Mouse (Mus musculus) MEL (cell line): ENCODE data around the gene Zfp398. TPM values are rescaled to one million over a fixed set of nuclear protein-coding genes. Genes with fewer than 3 reads are reported as not detected.

Source experiments
- DNase-seq: peaks from one replicate; pipeline ENCODE4 v3.0.0; 2011; ENCODE audit warnings: low read depth, low spot score
- H3K27ac ChIP-seq: 2 replicates; pipeline ENCODE4 v1.5.1; 2012; ENCODE audit warnings: low read depth, mild to moderate bottlenecking, control low read depth, low read length, moderate library complexity; ENCODE audit not compliant: control insufficient read depth
- H3K27me3 ChIP-seq, 2 experiments: fragments of 150-350 bp in 1 of 2; sonication (generic) in 1 of 2; 2 replicates each; pipeline ENCODE4 v1.6.1; 2012; ENCODE audit warnings: low read length in 2 of 2, mild to moderate bottlenecking in 2 of 2, improper control_type of control experiment in 1 of 2, moderate library complexity in 1 of 2; ENCODE audit not compliant: insufficient read depth in 2 of 2, control insufficient read depth in 1 of 2
- H3K36me3 ChIP-seq, 2 experiments: 2 replicates each; pipeline ENCODE4 v1.6.1; 2012 to 2014; ENCODE audit warnings: low read length in 2 of 2, improper control_type of control experiment in 1 of 2, inconsistent platforms in 1 of 2, mild to moderate bottlenecking in 1 of 2; ENCODE audit not compliant: insufficient read depth in 2 of 2, control insufficient read depth in 1 of 2
- H3K4me1 ChIP-seq, 2 experiments: fragments of 150-350 bp in 1 of 2; sonication (generic) in 1 of 2; 2 replicates each; pipeline ENCODE4 v1.6.1; 2012; ENCODE audit warnings: low read length in 2 of 2, improper control_type of control experiment in 1 of 2, mild to moderate bottlenecking in 1 of 2; ENCODE audit not compliant: insufficient read depth in 2 of 2, control insufficient read depth in 1 of 2
- H3K4me3 ChIP-seq, 2 experiments: fragments of 150-350 bp in 1 of 2; sonication (generic) in 1 of 2; 2 replicates each; pipeline ENCODE4 v1.5.1; 2012; ENCODE audit warnings: low read depth in 2 of 2, low read length in 2 of 2, mild to moderate bottlenecking in 2 of 2, moderate library complexity in 2 of 2, control low read depth in 1 of 2, improper control_type of control experiment in 1 of 2; ENCODE audit not compliant: control insufficient read depth in 1 of 2, insufficient read depth in 1 of 2
- H3K79me2 ChIP-seq: 2 replicates; pipeline ENCODE4 v1.6.1; 2012; ENCODE audit warnings: mild to moderate bottlenecking, low read length, moderate library complexity; ENCODE audit not compliant: control insufficient read depth, poor library complexity, insufficient read depth
- H3K9ac ChIP-seq: 2 replicates; pipeline ENCODE4 v1.6.1; 2012; ENCODE audit warnings: low read depth, mild to moderate bottlenecking, control low read depth, low read length, moderate library complexity; ENCODE audit not compliant: control insufficient read depth, poor library complexity, severe bottlenecking
- H3K9me3 ChIP-seq: fragments of 150-350 bp; sonication (generic); replicated peaks from 2 replicates; pipeline ENCODE4 v1.6.1; 2012; ENCODE audit warnings: mild to moderate bottlenecking, low read length, improper control_type of control experiment, moderate library complexity; ENCODE audit not compliant: insufficient read depth
- BHLHE40 ChIP-seq: IDR thresholded peaks from 2 replicates; pipeline ENCODE4 v1.6.1; 2012; ENCODE audit warnings: low read depth, mild to moderate bottlenecking, inconsistent platforms, low read length, improper control_type of control experiment, borderline replicate concordance
- CHD1 ChIP-seq: IDR thresholded peaks from 2 replicates; pipeline ENCODE4 v1.6.1; 2012; ENCODE audit warnings: low read depth, mild to moderate bottlenecking, inconsistent platforms, low read length, improper control_type of control experiment
- CTCF ChIP-seq, 3 experiments: IDR thresholded peaks in 2 of 3; conservative IDR thresholded peaks in 1 of 3; 2 replicates each; pipeline ENCODE4 v1.5.1; 2011 to 2012; ENCODE audit warnings: low read length in 3 of 3, low read depth in 2 of 3, mild to moderate bottlenecking in 2 of 3, improper control_type of control experiment in 1 of 3, inconsistent platforms in 1 of 3, mixed read lengths in 1 of 3, moderate library complexity in 1 of 3; ENCODE audit not compliant: control insufficient read depth in 1 of 3, insufficient read depth in 1 of 3, poor library complexity in 1 of 3, severe bottlenecking in 1 of 3
- GATA1 ChIP-seq: IDR thresholded peaks from 2 replicates; pipeline ENCODE4 v1.6.1; 2011; ENCODE audit warnings: low read depth, low read length, improper control_type of control experiment
- HCFC1 ChIP-seq: IDR thresholded peaks from 2 replicates; pipeline ENCODE4 v1.6.1; 2012; ENCODE audit warnings: low read depth, mild to moderate bottlenecking, inconsistent platforms, low read length, improper control_type of control experiment, moderate library complexity
- JUND ChIP-seq: IDR thresholded peaks from 2 replicates; pipeline ENCODE4 v1.6.1; 2011; ENCODE audit warnings: low read depth, mild to moderate bottlenecking, improper control_type of control experiment, low read length
- MAX ChIP-seq: IDR thresholded peaks from 2 replicates; pipeline ENCODE4 v1.6.1; 2011; ENCODE audit warnings: low read length, improper control_type of control experiment
- MEF2A ChIP-seq: IDR thresholded peaks from 2 replicates; pipeline ENCODE4 v1.6.1; 2014; ENCODE audit warnings: low read depth, mild to moderate bottlenecking, inconsistent platforms, low read length, improper control_type of control experiment; ENCODE audit not compliant: poor library complexity, insufficient replicate concordance, severe bottlenecking; ENCODE audit errors: extremely low read depth
- MXI1 ChIP-seq: IDR thresholded peaks from 2 replicates; pipeline ENCODE4 v1.6.1; 2011; ENCODE audit warnings: mild to moderate bottlenecking, low read depth, low read length, improper control_type of control experiment
- MYC ChIP-seq: IDR thresholded peaks from 2 replicates; pipeline ENCODE4 v1.6.1; 2011; ENCODE audit warnings: low read depth, mild to moderate bottlenecking, low read length, improper control_type of control experiment, moderate library complexity
- NELFE ChIP-seq: IDR thresholded peaks from 2 replicates; pipeline ENCODE4 v1.6.1; 2011; ENCODE audit warnings: low read depth, low read length, improper control_type of control experiment
- NRF1 ChIP-seq: IDR thresholded peaks from 2 replicates; pipeline ENCODE4 v1.6.1; 2014; ENCODE audit warnings: low read depth, mild to moderate bottlenecking, inconsistent platforms, low read length, improper control_type of control experiment, moderate library complexity; ENCODE audit not compliant: poor library complexity, insufficient read depth, severe bottlenecking
- POLR2A ChIP-seq, 2 experiments: IDR thresholded peaks; 2 replicates each; pipeline ENCODE4 v1.6.1; 2011 to 2012; ENCODE audit warnings: low read length in 2 of 2, mild to moderate bottlenecking in 2 of 2, control low read depth in 1 of 2, improper control_type of control experiment in 1 of 2, low read depth in 1 of 2, moderate library complexity in 1 of 2; ENCODE audit not compliant: control insufficient read depth in 1 of 2, insufficient read depth in 1 of 2, poor library complexity in 1 of 2
- POLR2AphosphoS2 ChIP-seq: IDR thresholded peaks from 2 replicates; pipeline ENCODE4 v1.6.1; 2011; ENCODE audit warnings: low read length, improper control_type of control experiment
- SIN3A ChIP-seq: IDR thresholded peaks from 2 replicates; pipeline ENCODE4 v1.6.1; 2012; ENCODE audit warnings: low read length, improper control_type of control experiment, inconsistent platforms
- TBP ChIP-seq: IDR thresholded peaks from 2 replicates; pipeline ENCODE4 v1.8.0; 2011; ENCODE audit warnings: low read depth, low read length, improper control_type of control experiment
- TCF12 ChIP-seq: IDR thresholded peaks from 2 replicates; pipeline ENCODE4 v1.6.1; 2014; ENCODE audit warnings: low read depth, mild to moderate bottlenecking, inconsistent platforms, low read length, improper control_type of control experiment, moderate library complexity
- UBTF ChIP-seq: IDR thresholded peaks from 2 replicates; pipeline ENCODE4 v1.6.1; 2012; ENCODE audit warnings: low read depth, mild to moderate bottlenecking, inconsistent platforms, low read length, improper control_type of control experiment, moderate library complexity, borderline replicate concordance; ENCODE audit not compliant: insufficient read depth
- USF1 ChIP-seq: IDR thresholded peaks from 2 replicates; pipeline ENCODE4 v1.6.1; 2014; ENCODE audit warnings: low read depth, mild to moderate bottlenecking, inconsistent platforms, low read length, improper control_type of control experiment, moderate library complexity
- polyA plus RNA-seq, 2 experiments: library from polyadenylated mRNA; stranded (reverse) in 1 of 2; unstranded in 1 of 2; fragments of >175 nt in 1 of 2; fragments of >200 nt in 1 of 2; gene quantifications; 2 replicates each; pipeline versions ENCODE4 v1.2.1 to v1.2.4; 2012; ENCODE audit warnings: low replicate concordance in 2 of 2, low read depth in 1 of 2; ENCODE audit not compliant: insufficient read length in 2 of 2, insufficient read depth in 1 of 2, missing spikeins in 1 of 2
- total RNA-seq: library from RNA; depleted of rRNA; stranded (reverse); fragments of 300-350 nt; gene quantifications from 2 replicates; pipeline ENCODE4 v1.2.3, GENCODE M21; 2012; rRNA removed

Gene Zfp398
- total and polyA plus RNA-seq, 3 experiments = 4.7 to 9.5 TPM; not detected in 1

DNA sequence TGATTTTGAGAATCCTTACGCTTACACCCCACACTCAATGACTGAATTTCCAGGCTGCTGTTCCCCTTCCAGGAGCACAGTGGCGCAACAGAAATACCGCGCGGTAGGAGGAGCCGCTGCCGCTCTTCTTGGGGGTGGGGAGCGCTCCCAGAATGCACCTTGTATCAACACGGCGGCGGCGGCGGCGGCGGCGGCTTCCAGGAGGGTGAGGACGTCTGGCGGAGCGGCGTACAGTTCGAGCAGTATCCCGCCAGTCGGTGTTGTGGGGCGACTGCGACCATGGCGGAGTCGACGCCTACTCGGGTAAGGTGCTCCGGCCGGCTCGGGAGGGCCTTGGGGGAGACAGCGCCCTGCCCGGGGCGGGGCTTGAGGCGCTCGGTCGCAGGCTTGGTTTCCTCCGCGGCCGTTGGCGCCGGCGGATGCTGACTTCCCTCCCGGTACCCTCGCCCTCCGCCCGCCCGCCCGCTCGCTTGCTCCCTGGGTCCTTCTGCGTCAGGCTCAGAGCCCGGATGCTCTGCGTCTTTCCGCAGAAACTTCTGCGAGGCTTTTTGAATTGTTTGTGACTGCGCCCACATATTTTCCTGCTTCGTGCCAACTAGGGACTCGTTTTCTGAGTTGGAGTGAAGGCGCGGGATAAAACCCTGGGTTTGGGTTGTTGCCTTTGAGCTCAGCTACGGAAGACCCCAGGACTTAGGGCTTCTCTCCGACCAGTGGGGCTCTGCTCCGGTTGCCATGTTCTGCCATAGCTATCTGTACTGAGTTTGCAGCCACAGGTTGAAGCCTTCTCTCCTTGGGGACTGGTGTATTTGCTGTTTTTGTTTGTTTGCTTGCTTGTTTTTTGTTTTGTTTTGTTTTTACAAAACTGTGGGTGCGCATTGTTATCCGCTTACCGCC, 85.2 kb downstream of the Zfp398 start, which contains the start of gene Zfp212:
Gene Zfp212, plus strand, starts transcription at position 30 of the 894 bp plus-strand sequence.
- peaks cover 11 to 27% of the 10 kb centered on the region in 2 experiments; a peak in 3 of 4 replicates for H3K4me1 ChIP-seq

More for the DNA sequence above, 85.2 kb downstream of the Zfp398 start, which contains the start of gene Zfp212:
- Histone ChIP-seq H3K4me3 (peak within 1 kb of the TSS; percentile 78 to 91), H3K36me3 (peaks cover 0 to 25% of the 10 kb centered on the region in 2 experiments; a peak in 3 of 4 replicates), H3K79me2 (peaks cover 31% of the 10 kb centered on the region), H3K9ac (peak within 1 kb of the TSS; percentile 93), H3K9me3 (no peaks in the 10 kb centered on the region), H3K27me3 (no peaks in the 10 kb centered on the region), H3K27ac (peak within 1 kb of the TSS; percentile 92)
- TF ChIP-seq GATA1 (no peak), SIN3A (peak; percentile 67; the same call in 1 of the 2 replicates), MXI1 (peak; percentile 74; the same call in 1 of the 2 replicates), MAX (no peak), CTCF (IDR thresholded peaks at IDR 0.05 in 2 of 3, conservative IDR thresholded peaks at IDR 0.05 in 1 of 3; ENCODE audit: control insufficient read depth in 1 of 3, insufficient read depth in 1 of 3, low read depth in 2 of 3, low read length in 3 of 3, poor library complexity in 1 of 3, severe bottlenecking in 1 of 3) (peak in 2 of 3 experiments; percentile 69 to 71; a peak in 4 of 6 replicates), HCFC1 (peak; percentile 88), TCF12 (peak; percentile 56), BHLHE40 (no peak), NELFE (peak; percentile 64; the same call in 1 of the 2 replicates), POLR2A (IDR thresholded peaks at IDR 0.05; ENCODE audit: control insufficient read depth in 1 of 2, insufficient read depth in 1 of 2, low read depth in 1 of 2, low read length in 2 of 2, poor library complexity in 1 of 2) (peak; percentile 75 to 80), POLR2AphosphoS2 (peak; percentile 54; the same call in 1 of the 2 replicates), UBTF (peak; percentile 92; the same call in 1 of the 2 replicates), USF1 (0 out of 2 replicates have a peak, but pooled peaks have one; percentile 11), MEF2A (no peak), TBP (0 out of 2 replicates have a peak, but pooled peaks have one; percentile 58), MYC (0 out of 2 replicates have a peak, but pooled peaks have one; percentile 3), JUND (no peak), NRF1 (no peak), CHD1 (0 out of 2 replicates have a peak, but pooled peaks have one; percentile 29)
- peak; percentile 95 for DNase-seq

Other genes starting within 250 kb of the Zfp398 start
- gene Ezh2, start 240.3 kb upstream of the Zfp398 start, total RNA-seq = 30.9 and 35.4 TPM in 2 replicates
- 1,000 to 10,000 TPM in 1 of 2 experiments, 10 to 100 TPM in 1; 82.6 to 1,353 TPM for gene Ezh2, start 240.3 kb upstream of the Zfp398 start, polyA plus RNA-seq
- gene Pdia4, start 22.2 kb upstream of the Zfp398 start, total RNA-seq = 95.0 and 112 TPM in 2 replicates
- 10 to 100 TPM in 1 of 2 experiments, not detected in 1; 91.4 TPM for gene Pdia4, start 22.2 kb upstream of the Zfp398 start, polyA plus RNA-seq
- gene Zfp786, start 4.8 kb upstream of the Zfp398 start, total RNA-seq = 1.2 and 2.0 TPM in 2 replicates
- 1 to 10 TPM in 1 of 2 experiments, not detected in 1; 1.3 TPM for gene Zfp786, start 4.8 kb upstream of the Zfp398 start, polyA plus RNA-seq
- gene Zfp282, start 41.5 kb downstream of the Zfp398 start, total RNA-seq = 8.2 and 8.5 TPM in 2 replicates
- gene Zfp282, start 41.5 kb downstream of the Zfp398 start, polyA plus RNA-seq = 10 to 100 TPM in 1 of 2 experiments, not detected in 1; 13.8 TPM
- gene Zfp212, start 84.8 kb downstream of the Zfp398 start, total RNA-seq = 7.1 and 7.4 TPM in 2 replicates
- 10 to 100 TPM in 1 of 2 experiments, not detected in 1; 17.5 TPM for gene Zfp212, start 84.8 kb downstream of the Zfp398 start, polyA plus RNA-seq
- gene Zfp956, start 117.7 kb downstream of the Zfp398 start, total RNA-seq = 8.1 and 11.0 TPM in 2 replicates
- 10 to 100 TPM in 1 of 2 experiments, not detected in 1; 13.1 TPM for gene Zfp956, start 117.7 kb downstream of the Zfp398 start, polyA plus RNA-seq
- 16.3 and 20.4 TPM in 2 replicates for gene Zfp777, start 213.2 kb downstream of the Zfp398 start, total RNA-seq
- 10 to 100 TPM in 1 of 2 experiments, not detected in 1; 32.4 TPM for gene Zfp777, start 213.2 kb downstream of the Zfp398 start, polyA plus RNA-seq